27 mouse cellular contexts compared by ENCODE assay signal in genomic region chr7:139184396-139184795, GRCm38 (mm10). TPM values are rescaled to one million over a fixed set of nuclear protein-coding genes. Genes with fewer than 3 reads are reported as not detected.
A peak's percentile ranks its signal among the peaks of the same experiment; 100 is the strongest.
DNase-seq lines count a peak whose midpoint lies in the region; TF ChIP-seq lines count a peak whose summit lies in the region.
"Had no signal": no experiment of that assay in that cellular context is flagged by ENCODE, and none has a peak within 500 bp of the region (broad histone marks: within the 10 kb centered on the region; RNA-seq: fewer than 3 reads in every experiment).

No protein-coding gene starts in this region.

- no peak for TF ChIP-seq CTCF in left cerebral cortex, adult 2 months (IDR thresholded peaks at IDR 0.05)

- intact Hi-C loops in left cerebral cortex, adult 2 months (cut with DNase I) = no loop called here
- intact Hi-C loops in left cerebral cortex, postnatal 36 days (cut with DNase I) = no loop called here

- no peaks in the 10 kb centered on the region for H3K36me3 ChIP-seq in heart, embryonic 10.5 days
- H3K36me3 ChIP-seq: embryonic facial prominence, embryonic 10.5 days; embryonic facial prominence, embryonic 13.5 days; forebrain, embryonic 12.5 days; forebrain, embryonic 15.5 days; hindbrain, embryonic 12.5 days; hindbrain, embryonic 15.5 days had no signal

- H3K27ac ChIP-seq in heart, embryonic 10.5 days = no peak overlapping the region
- peak overlapping the region; percentile 48; the same call in 1 of the 2 replicates for H3K27ac ChIP-seq in left cerebral cortex, adult 2 months
- H3K27ac ChIP-seq: embryonic facial prominence, embryonic 10.5 days; embryonic facial prominence, embryonic 13.5 days; forebrain, embryonic 12.5 days; forebrain, embryonic 15.5 days; heart, adult 2 months; hindbrain, embryonic 12.5 days; hindbrain, embryonic 15.5 days had no signal

- H3K9me3 ChIP-seq in heart, embryonic 10.5 days = 0 out of 2 replicates have a peak, but pooled peaks cover 4% of the 10 kb centered on the region
- H3K9me3 ChIP-seq: embryonic facial prominence, embryonic 13.5 days; forebrain, embryonic 12.5 days; forebrain, embryonic 15.5 days; hindbrain, embryonic 12.5 days; hindbrain, embryonic 15.5 days had no signal

- H3K4me3 ChIP-seq in heart, embryonic 10.5 days = no peak overlapping the region
- no peak overlapping the region for H3K4me3 ChIP-seq in left cerebral cortex, adult 2 months
- H3K4me3 ChIP-seq: embryonic facial prominence, embryonic 10.5 days; embryonic facial prominence, embryonic 13.5 days; erythroblast, embryonic 14.5 days; forebrain, embryonic 12.5 days; forebrain, embryonic 15.5 days; heart, adult 2 months; hindbrain, embryonic 12.5 days; hindbrain, embryonic 15.5 days had no signal

- peak; percentile 34 for DNase-seq in heart, adult 11 months
- no peak for DNase-seq in heart, embryonic 10.5 days (ENCODE audit: low spot score)
- peak in 1 of 2 experiments; percentile 16 for DNase-seq in left cerebral cortex, adult 2 months (ENCODE audit: extremely low spot score in 1 of 2, low spot score in 2 of 2)
- DNase-seq in left cerebral cortex, postnatal 36 days (ENCODE audit: low spot score in 2 of 2) = no peak
- DNase-seq in testis, postnatal 10 days (ENCODE audit: low spot score) = peak; percentile 23
- DNase-seq in testis, postnatal 14 days (ENCODE audit: low spot score) = no peak
- peak; percentile 50 to 64 for DNase-seq in frontal cortex, adult 2 months (ENCODE audit: extremely low spot score in 1 of 2, low spot score in 1 of 2)
- no peak for DNase-seq in embryo, embryonic 11 days
- DNase-seq: adrenal gland, adult 2 months; adrenal gland, postnatal 14 days; cerebellum, adult 11-12 months; cerebellum, adult 8-10 months; cerebellum, postnatal 10 days; gastrocnemius, postnatal 25 days had no signal

- peaks cover 17% of the 10 kb centered on the region for H3K4me1 ChIP-seq in heart, embryonic 10.5 days

- peaks cover 45% of the 10 kb centered on the region for H3K27me3 ChIP-seq in heart, embryonic 10.5 days (ENCODE audit: insufficient read depth, poor library complexity, severe bottlenecking)

- 68% methylated on average over 4 of the region's 4 CpGs for WGBS in heart, embryonic 10.5 days

RNA-seq across cellular contexts. Expression of gene Lrrc27, which starts 28.4 kb away (rescaled TPM):
- polyA plus RNA-seq in heart, embryonic 10.5 days (2016; fragmentation: Nextera tagmentation; extraction: Ambion mirVana) = 4.5 TPM in 2 replicates
- 1 to 10 TPM; 8.1 to 8.2 TPM for total RNA-seq in left cerebral cortex, adult 2 months (2021)
- total RNA-seq in left cerebral cortex, postnatal 36 days (2021) = 1 to 10 TPM; 6.4 TPM
- 7.3 and 8.0 TPM in 2 replicates for polyA plus RNA-seq in frontal cortex, adult 2 months (2012; rRNA removed)
- polyA plus RNA-seq: erythroblast, embryonic 14.5 days had no signal

RNA-seq across cellular contexts. Expression of gene Stk32c, which starts 28.7 kb away (rescaled TPM):
- polyA plus RNA-seq in heart, embryonic 10.5 days (2016; fragmentation: Nextera tagmentation; extraction: Ambion mirVana) = not detected in 2 replicates
- total RNA-seq in left cerebral cortex, adult 2 months (2021) = 100 to 1,000 TPM; 159 to 167 TPM
- total RNA-seq in left cerebral cortex, postnatal 36 days (2021) = 100 to 1,000 TPM; 182 to 198 TPM
- 130 and 136 TPM in 2 replicates for polyA plus RNA-seq in frontal cortex, adult 2 months (2012; rRNA removed)
- total RNA-seq: hematopoietic stem cell, adult 5-6 weeks; MEL had no signal
- polyA plus RNA-seq: erythroblast, embryonic 14.5 days; heart, embryonic 11.5 days; heart, embryonic 14.5 days; heart, postnatal 0 days had no signal

Comparison
In these comparisons a context has a peak if more than half of its experiments do, and no peak if none do; other contexts are left out.
1. DNase-seq: peak in heart, adult 11 months (single experiment), testis, postnatal 10 days (single experiment) and frontal cortex, adult 2 months (2 of 2); none in heart, embryonic 10.5 days (single experiment), left cerebral cortex, postnatal 36 days (0 of 2), testis, postnatal 14 days (single experiment) and embryo, embryonic 11 days (single experiment).